8 mouse cellular contexts compared by ENCODE assay signal in genomic region chr11:72998771-72999170, GRCm38 (mm10). TPM values are rescaled to one million over a fixed set of nuclear protein-coding genes. Genes with fewer than 3 reads are reported as not detected.
A peak's percentile ranks its signal among the peaks of the same experiment; 100 is the strongest.
DNase-seq lines count a peak whose midpoint lies in the region; ATAC-seq and TF ChIP-seq lines count a peak whose summit lies in the region.

TSS of gene P2rx1 (plus strand) at chr11:72999103.

- H3K9me3 ChIP-seq in hindbrain, embryonic 10.5 days = no peaks in the 10 kb centered on the region
- no peaks in the 10 kb centered on the region for H3K9me3 ChIP-seq in hindbrain, embryonic 12.5 days (replicated peaks)
- no peaks in the 10 kb centered on the region for H3K9me3 ChIP-seq in MEL (replicated peaks; ENCODE audit: insufficient read depth, low read length)
- no peaks in the 10 kb centered on the region for H3K9me3 ChIP-seq in heart, embryonic 16.5 days (replicated peaks; ENCODE audit: control insufficient read depth, low read length)
- H3K9me3 ChIP-seq in liver, embryonic 14.5 days (ENCODE audit: control insufficient read depth, low read length) = no peaks in the 10 kb centered on the region
- no peaks in the 10 kb centered on the region for H3K9me3 ChIP-seq in midbrain, postnatal 0 days (ENCODE audit: low read length)

- no peak for ATAC-seq in hindbrain, embryonic 12.5 days (ENCODE audit: low FRiP score)
- peak; percentile 46; the same call in 1 of the 2 replicates for ATAC-seq in heart, embryonic 16.5 days (replicated peaks; ENCODE audit: extremely low read depth, insufficient read depth, low FRiP score)
- ATAC-seq in liver, embryonic 14.5 days (ENCODE audit: insufficient read depth) = peak; percentile 71; the same call in 1 of the 2 replicates
- ATAC-seq in midbrain, postnatal 0 days (ENCODE audit: low FRiP score) = no peak

- peaks cover 17% of the 10 kb centered on the region for H3K4me1 ChIP-seq in hindbrain, embryonic 10.5 days (replicated peaks)
- no peaks in the 10 kb centered on the region for H3K4me1 ChIP-seq in hindbrain, embryonic 12.5 days
- peaks cover 13 to 41% of the 10 kb centered on the region in 2 experiments for H3K4me1 ChIP-seq in MEL (ENCODE audit: control insufficient read depth in 1 of 2, insufficient read depth in 2 of 2, low read length in 2 of 2)
- H3K4me1 ChIP-seq in heart, embryonic 16.5 days (ENCODE audit: control insufficient read depth, insufficient read depth, low read length) = peaks cover 17% of the 10 kb centered on the region
- H3K4me1 ChIP-seq in liver, embryonic 14.5 days (replicated peaks; ENCODE audit: control insufficient read depth in 2 of 2, insufficient read depth in 2 of 2, low read length in 1 of 2) = peaks cover 0 to 11% of the 10 kb centered on the region in 2 experiments; a peak in 2 of 4 replicates
- H3K4me1 ChIP-seq in midbrain, postnatal 0 days (ENCODE audit: insufficient read depth, low read length) = no peaks in the 10 kb centered on the region

- 51% methylated on average over 8 of the region's 8 CpGs for WGBS in hindbrain, embryonic 10.5 days
- 51% methylated on average over 8 of the region's 8 CpGs for WGBS in hindbrain, embryonic 12.5 days
- 27% methylated on average over 8 of the region's 8 CpGs for WGBS in heart, embryonic 16.5 days
- WGBS in liver, embryonic 14.5 days (ENCODE audit: insufficient replicate concordance) = 6% methylated on average over 8 of the region's 8 CpGs
- 54% methylated on average over 8 of the region's 8 CpGs for WGBS in midbrain, postnatal 0 days

- 0 out of 2 replicates have a peak within 1 kb of the TSS, but pooled peaks have one; percentile 50 for H3K27ac ChIP-seq in hindbrain, embryonic 10.5 days
- no peak within 1 kb of the TSS for H3K27ac ChIP-seq in hindbrain, embryonic 12.5 days
- peak within 1 kb of the TSS; percentile 75 for H3K27ac ChIP-seq in MEL (ENCODE audit: control insufficient read depth, low read depth, low read length)
- no peak within 1 kb of the TSS for H3K27ac ChIP-seq in heart, embryonic 16.5 days (ENCODE audit: low read length)
- H3K27ac ChIP-seq in liver, embryonic 14.5 days = no peak within 1 kb of the TSS
- no peak within 1 kb of the TSS for H3K27ac ChIP-seq in midbrain, postnatal 0 days (ENCODE audit: low read depth, low read length)

- H3K79me2 ChIP-seq in MEL (ENCODE audit: control insufficient read depth, insufficient read depth, low read length, poor library complexity) = no peaks in the 10 kb centered on the region

- H3K4me3 ChIP-seq in hindbrain, embryonic 10.5 days = no peak within 1 kb of the TSS
- no peak within 1 kb of the TSS for H3K4me3 ChIP-seq in hindbrain, embryonic 12.5 days
- peak within 1 kb of the TSS; percentile 13 to 29 for H3K4me3 ChIP-seq in MEL (ENCODE audit: control insufficient read depth in 1 of 2, insufficient read depth in 1 of 2, low read depth in 2 of 2, low read length in 2 of 2)
- H3K4me3 ChIP-seq in heart, embryonic 16.5 days (ENCODE audit: low read length) = no peak within 1 kb of the TSS
- H3K4me3 ChIP-seq in liver, embryonic 14.5 days (ENCODE audit: insufficient read depth in 1 of 2, low read depth in 2 of 2, low read length in 2 of 2) = peak within 1 kb of the TSS in 1 of 2 experiments; percentile 10; a peak in 2 of 4 replicates
- H3K4me3 ChIP-seq in midbrain, postnatal 0 days (ENCODE audit: low read depth, low read length) = no peak within 1 kb of the TSS

- peak; percentile 56 to 77 for TF ChIP-seq EP300 in MEL (IDR thresholded peaks at IDR 0.05; ENCODE audit: low read depth in 1 of 2, low read length in 2 of 2)
- no peak for TF ChIP-seq EP300 in liver, embryonic 14.5 days (IDR thresholded peaks at IDR 0.05; ENCODE audit: low read depth)

- TF ChIP-seq CTCF in MEL (IDR thresholded peaks at IDR 0.05 in 2 of 3, conservative IDR thresholded peaks at IDR 0.05 in 1 of 3; ENCODE audit: control insufficient read depth in 1 of 3, insufficient read depth in 1 of 3, low read depth in 2 of 3, low read length in 3 of 3, poor library complexity in 1 of 3, severe bottlenecking in 1 of 3) = peak in 2 of 3 experiments; percentile 18 to 20; a peak in 2 of 6 replicates
- 0 out of 2 replicates have a peak, but pooled peaks have one; percentile 19 for TF ChIP-seq CTCF in liver, embryonic 14.5 days (IDR thresholded peaks at IDR 0.05; ENCODE audit: low read depth)
- TF ChIP-seq CTCF in midbrain, postnatal 0 days (IDR thresholded peaks at IDR 0.05) = no peak

- peaks cover 12% of the 10 kb centered on the region; the same call in 1 of the 2 replicates for H3K27me3 ChIP-seq in hindbrain, embryonic 10.5 days (ENCODE audit: insufficient read depth, poor library complexity, severe bottlenecking)
- no peaks in the 10 kb centered on the region for H3K27me3 ChIP-seq in hindbrain, embryonic 12.5 days
- H3K27me3 ChIP-seq in MEL (ENCODE audit: control insufficient read depth in 1 of 2, insufficient read depth in 2 of 2, low read length in 2 of 2) = no peaks in the 10 kb centered on the region
- H3K27me3 ChIP-seq in heart, embryonic 16.5 days (ENCODE audit: control insufficient read depth, insufficient read depth, low read length) = no peaks in the 10 kb centered on the region
- no peaks in the 10 kb centered on the region for H3K27me3 ChIP-seq in liver, embryonic 14.5 days (ENCODE audit: control insufficient read depth, insufficient read depth, low read length)
- H3K27me3 ChIP-seq in midbrain, postnatal 0 days (ENCODE audit: insufficient read depth, low read length) = no peaks in the 10 kb centered on the region

- DNase-seq in hindbrain, embryonic 10.5 days (ENCODE audit: low spot score) = no peak
- peak; percentile 75 for DNase-seq in MEL (ENCODE audit: low read depth, low spot score)
- DNase-seq in liver, embryonic 14.5 days (ENCODE audit: low read depth in 3 of 3, low spot score in 3 of 3) = no peak
- no peak for DNase-seq in right cerebral cortex, adult 18-20 months
- DNase-seq in frontal cortex, postnatal 14 days (ENCODE audit: low spot score in 2 of 2) = no peak
- DNase-seq in midbrain, postnatal 0 days (ENCODE audit: low spot score) = no peak

- H3K4me2 ChIP-seq in hindbrain, embryonic 12.5 days (replicated peaks) = no peak within 1 kb of the TSS
- H3K4me2 ChIP-seq in heart, embryonic 16.5 days (ENCODE audit: low read depth, low read length) = peak within 1 kb of the TSS; percentile 13; the same call in 1 of the 2 replicates
- no peak within 1 kb of the TSS; the same call in 1 of the 2 replicates for H3K4me2 ChIP-seq in liver, embryonic 14.5 days (ENCODE audit: low read depth)
- no peak within 1 kb of the TSS for H3K4me2 ChIP-seq in midbrain, postnatal 0 days (ENCODE audit: low read depth, low read length, poor library complexity, severe bottlenecking)

- no peaks in the 10 kb centered on the region for H3K36me3 ChIP-seq in hindbrain, embryonic 10.5 days
- no peaks in the 10 kb centered on the region for H3K36me3 ChIP-seq in hindbrain, embryonic 12.5 days
- peaks cover 0 to 23% of the 10 kb centered on the region in 2 experiments; a peak in 2 of 4 replicates for H3K36me3 ChIP-seq in MEL (ENCODE audit: control insufficient read depth in 1 of 2, insufficient read depth in 2 of 2, low read length in 2 of 2)
- H3K36me3 ChIP-seq in heart, embryonic 16.5 days (ENCODE audit: control insufficient read depth, insufficient read depth) = no peaks in the 10 kb centered on the region
- H3K36me3 ChIP-seq in liver, embryonic 14.5 days (replicated peaks; ENCODE audit: control insufficient read depth, insufficient read depth, low read depth) = no peaks in the 10 kb centered on the region
- H3K36me3 ChIP-seq in midbrain, postnatal 0 days (ENCODE audit: insufficient read depth, low read length) = no peaks in the 10 kb centered on the region

- TF ChIP-seq POLR2A in MEL (IDR thresholded peaks at IDR 0.05; ENCODE audit: control insufficient read depth in 1 of 2, insufficient read depth in 1 of 2, low read depth in 1 of 2, low read length in 2 of 2, poor library complexity in 1 of 2) = peak in 1 of 2 experiments; percentile 30; a peak in 1 of 4 replicates

- peak; percentile 2 for TF ChIP-seq RAD21 in MEL (IDR thresholded peaks at IDR 0.05; ENCODE audit: low read depth, low read length)

- no peak within 1 kb of the TSS for H3K9ac ChIP-seq in hindbrain, embryonic 12.5 days
- peak within 1 kb of the TSS; percentile 56 for H3K9ac ChIP-seq in MEL (ENCODE audit: control insufficient read depth, low read depth, low read length, poor library complexity, severe bottlenecking)
- H3K9ac ChIP-seq in heart, embryonic 16.5 days (ENCODE audit: low read length) = no peak within 1 kb of the TSS
- H3K9ac ChIP-seq in liver, embryonic 14.5 days (replicated peaks) = no peak within 1 kb of the TSS
- no peak within 1 kb of the TSS for H3K9ac ChIP-seq in midbrain, postnatal 0 days (replicated peaks; ENCODE audit: low read length, poor library complexity, severe bottlenecking)

TF ChIP-seq in MEL, 35 proteins besides CTCF, POLR2A, EP300 and RAD21 (continues in another document):
- TF ChIP-seq ZNF384 (IDR thresholded peaks at IDR 0.05; ENCODE audit: low read depth, low read length) = no peak
- TF ChIP-seq GABPA (IDR thresholded peaks at IDR 0.05; ENCODE audit: low read depth, low read length) = no peak
- 0 out of 2 replicates have a peak, but pooled peaks have one; percentile 33 for TF ChIP-seq TBP (IDR thresholded peaks at IDR 0.05; ENCODE audit: low read depth, low read length)
- TF ChIP-seq MYB (IDR thresholded peaks at IDR 0.05; ENCODE audit: low read depth, low read length) = no peak
- no peak for TF ChIP-seq E2F4 (IDR thresholded peaks at IDR 0.05; ENCODE audit: borderline replicate concordance, low read depth, low read length)
- TF ChIP-seq MAZ (IDR thresholded peaks at IDR 0.05; ENCODE audit: low read depth, low read length) = peak; percentile 74; the same call in 1 of the 2 replicates
- TF ChIP-seq TCF12 (IDR thresholded peaks at IDR 0.05; ENCODE audit: low read depth, low read length) = peak; percentile 49
- TF ChIP-seq NELFE (IDR thresholded peaks at IDR 0.05; ENCODE audit: low read depth, low read length) = peak; percentile 38; the same call in 1 of the 2 replicates
- no peak; the same call in 1 of the 2 replicates for TF ChIP-seq SMC3 (IDR thresholded peaks at IDR 0.05; ENCODE audit: low read depth, low read length)
- no peak for TF ChIP-seq NRF1 (IDR thresholded peaks at IDR 0.05; ENCODE audit: insufficient read depth, low read depth, low read length, poor library complexity, severe bottlenecking)

RNA-seq across cellular contexts. Expression of gene P2rx1, which starts in this region (rescaled TPM):
- 0.83 and 1.8 TPM in 2 replicates for polyA plus RNA-seq in hindbrain, embryonic 10.5 days (2016; fragmentation: Nextera tagmentation; extraction: Ambion mirVana)
- 0.81 and 1.2 TPM in 2 replicates for polyA plus RNA-seq in hindbrain, embryonic 12.5 days (2016; fragmentation: Nextera tagmentation; extraction: Ambion mirVana)
- 3.0 and 3.1 TPM in 2 replicates for total RNA-seq in MEL (2012; rRNA removed)
- 1 to 10 TPM in 1 of 2 experiments, not detected in 1; 8.1 TPM for polyA plus RNA-seq in MEL (2012; ENCODE audit: insufficient read depth in 1 of 2, insufficient read length in 2 of 2, low read depth in 1 of 2, low replicate concordance in 2 of 2, missing spikeins in 1 of 2)
- 3.0 and 5.6 TPM in 2 replicates for polyA plus RNA-seq in heart, embryonic 16.5 days (2015; fragmentation: Nextera tagmentation; extraction: Ambion mirVana)
- 4.6 and 5.3 TPM in 2 replicates for polyA plus RNA-seq in liver, embryonic 14.5 days (2012; rRNA removed)
- 6.8 and 9.0 TPM in 2 replicates for polyA plus RNA-seq in liver, embryonic 14.5 days (2014; fragmentation: Nextera tagmentation; extraction: Ambion mirVana)
- 0.42 and 0.55 TPM in 2 replicates for total RNA-seq in midbrain, postnatal 0 days (2014; rRNA removed)
- polyA plus RNA-seq in midbrain, postnatal 0 days (2015; fragmentation: Nextera tagmentation; extraction: Ambion mirVana) = 0.16 and 0.39 TPM in 2 replicates

Comparison
In these comparisons a context has a peak if more than half of its experiments do, and no peak if none do; other contexts are left out.
1. H3K27ac ChIP-seq: peak in hindbrain, embryonic 10.5 days (single experiment) and MEL (single experiment); none in hindbrain, embryonic 12.5 days (single experiment), heart, embryonic 16.5 days (single experiment), liver, embryonic 14.5 days (single experiment) and midbrain, postnatal 0 days (single experiment).
2. H3K4me3 ChIP-seq: peak in MEL (2 of 2); none in hindbrain, embryonic 10.5 days (single experiment), hindbrain, embryonic 12.5 days (single experiment), heart, embryonic 16.5 days (single experiment) and midbrain, postnatal 0 days (single experiment).
3. ATAC-seq: peak in heart, embryonic 16.5 days (single experiment) and liver, embryonic 14.5 days (single experiment); none in hindbrain, embryonic 12.5 days (single experiment) and midbrain, postnatal 0 days (single experiment).